Mouse (Mus musculus) brain, embryonic 14.5 days (tissue): ENCODE data around the gene Btbd9.

Experiments used
- CTCF ChIP-seq: fragments of 200-500 bp; IDR thresholded peaks from 2 replicates; pipeline ENCODE4 v1.5.1; 2012; ENCODE audit warnings: inconsistent platforms, mild to moderate bottlenecking, moderate library complexity, borderline replicate concordance; ENCODE audit not compliant: insufficient read depth, insufficient read length; ENCODE audit errors: extremely low read depth
- POLR2A ChIP-seq: fragments of 200-500 bp; IDR thresholded peaks from 2 replicates; pipeline ENCODE4 v1.6.1; 2012; ENCODE audit warnings: mild to moderate bottlenecking, inconsistent platforms, borderline replicate concordance; ENCODE audit not compliant: poor library complexity, insufficient read depth, insufficient read length, severe bottlenecking; ENCODE audit errors: extremely low read depth

DNA sequence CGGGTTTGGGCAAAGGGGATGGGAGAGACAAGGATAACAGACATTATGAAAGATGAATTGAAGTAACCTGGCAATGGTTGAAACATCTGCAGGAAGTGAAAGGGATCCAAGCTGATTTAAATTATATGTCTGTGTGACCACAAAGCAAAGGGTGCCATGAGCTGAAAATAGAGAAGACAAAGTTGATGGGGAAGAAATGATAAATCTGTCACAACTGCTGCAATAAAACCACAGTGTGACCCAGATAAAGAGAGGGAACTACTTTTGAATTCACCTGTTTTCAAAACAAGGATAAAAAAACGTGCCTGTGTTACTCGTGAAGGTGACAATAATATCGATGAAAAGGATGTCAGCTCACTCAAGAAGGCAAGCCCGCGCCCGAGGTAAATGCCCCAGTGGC lies 156.8 kb downstream of the Btbd9 start:
- TF ChIP-seq CTCF (no peak), POLR2A (no peak)
